In the genomic region with DNA sequence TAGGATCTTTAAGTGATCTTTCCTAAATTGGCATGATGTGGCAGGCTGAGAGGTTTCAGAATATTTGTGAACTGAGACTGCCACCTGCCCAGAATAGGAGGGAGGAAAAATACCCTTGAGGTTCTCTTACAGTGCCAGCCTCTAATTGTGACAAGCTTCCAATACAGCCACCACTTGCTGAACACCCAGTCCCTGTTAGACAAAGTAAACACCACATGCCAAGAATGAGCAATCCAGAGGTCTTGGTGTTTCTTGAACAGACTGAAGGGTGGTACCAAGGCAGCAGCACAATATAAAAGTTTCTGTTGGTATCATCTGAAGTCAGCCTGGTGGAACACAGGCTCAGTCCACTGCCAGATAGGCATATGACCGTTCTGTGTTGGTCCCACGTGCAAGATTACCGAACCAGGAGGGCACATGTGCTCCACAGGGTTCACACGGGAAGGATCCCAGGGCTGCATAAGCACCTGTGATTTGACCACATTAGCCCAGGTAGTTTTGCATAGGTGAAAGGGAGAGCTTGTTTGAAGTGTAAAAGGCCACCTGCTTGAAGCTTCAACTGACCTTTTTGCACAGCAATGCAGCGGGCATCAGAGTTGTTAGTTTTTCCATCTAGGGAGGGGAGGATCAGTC, we compare ENCODE assay signal across 24 mouse cellular contexts. TPM values are rescaled to one million over a fixed set of nuclear protein-coding genes. Genes with fewer than 3 reads are reported as not detected.
A peak's percentile ranks its signal among the peaks of the same experiment; 100 is the strongest.
DNase-seq lines count a peak whose midpoint lies in the region; ATAC-seq and TF ChIP-seq lines count a peak whose summit lies in the region.
"Had no signal": no experiment of that assay in that cellular context is flagged by ENCODE, and none has a peak within 500 bp of the region (broad histone marks: within the 10 kb centered on the region; RNA-seq: fewer than 3 reads in every experiment).

No protein-coding gene starts in this region.

- H3K4me2 ChIP-seq in embryonic facial prominence, embryonic 12.5 days (replicated peaks), result no peak overlapping the region
- H3K4me2 ChIP-seq in midbrain, embryonic 13.5 days (replicated peaks), result no peak overlapping the region
- no peak overlapping the region for H3K4me2 ChIP-seq in midbrain, postnatal 0 days (ENCODE audit: low read depth, low read length, poor library complexity, severe bottlenecking)
- no peak overlapping the region for H3K4me2 ChIP-seq in hindbrain, embryonic 13.5 days
- no peak overlapping the region for H3K4me2 ChIP-seq in midbrain, embryonic 16.5 days (ENCODE audit: low read length)
- no peak overlapping the region for H3K4me2 ChIP-seq in lung, postnatal 0 days (replicated peaks; ENCODE audit: low read depth, low read length)
- H3K4me2 ChIP-seq: embryonic facial prominence, embryonic 15.5 days; heart, embryonic 11.5 days; limb, embryonic 15.5 days; stomach, embryonic 15.5 days had no signal

- TF ChIP-seq CTCF in midbrain, postnatal 0 days (IDR thresholded peaks at IDR 0.05), result no peak
- no peak for TF ChIP-seq CTCF in lung, postnatal 0 days (IDR thresholded peaks at IDR 0.05)

- no peak overlapping the region for H3K4me3 ChIP-seq in embryonic facial prominence, embryonic 12.5 days
- no peak overlapping the region for H3K4me3 ChIP-seq in embryonic facial prominence, embryonic 10.5 days
- no peak overlapping the region for H3K4me3 ChIP-seq in midbrain, embryonic 13.5 days (replicated peaks)
- H3K4me3 ChIP-seq in midbrain, postnatal 0 days (ENCODE audit: low read depth, low read length), result no peak overlapping the region
- H3K4me3 ChIP-seq in hindbrain, embryonic 13.5 days, result no peak overlapping the region
- no peak overlapping the region for H3K4me3 ChIP-seq in midbrain, embryonic 16.5 days (ENCODE audit: low read depth, low read length)
- no peak overlapping the region for H3K4me3 ChIP-seq in lung, postnatal 0 days (ENCODE audit: low read depth, low read length)
- H3K4me3 ChIP-seq: embryonic facial prominence, embryonic 15.5 days; limb, embryonic 15.5 days; megakaryocyte, embryonic 14.5 days; stomach, embryonic 15.5 days had no signal

- DNase-seq in embryonic facial prominence, embryonic 10.5 days (ENCODE audit: low spot score), result no peak
- no peak for DNase-seq in midbrain, postnatal 0 days (ENCODE audit: low spot score)
- DNase-seq in gastrocnemius, adult 18-20 months (ENCODE audit: low spot score), result no peak
- DNase-seq in lung, postnatal 0 days (ENCODE audit: low spot score), result no peak
- DNase-seq: adrenal gland, postnatal 14 days; cerebellum, adult 9-11 months; heart, postnatal 10 days; kidney, adult 18-20 months; kidney, postnatal 10 days; lung, postnatal 14 days; right cerebral cortex, postnatal 14 days; spleen, adult 18-20 months; thymus, adult 18-20 months had no signal

- no peaks in the 10 kb centered on the region for H3K4me1 ChIP-seq in embryonic facial prominence, embryonic 12.5 days
- no peaks in the 10 kb centered on the region for H3K4me1 ChIP-seq in embryonic facial prominence, embryonic 10.5 days
- no peaks in the 10 kb centered on the region for H3K4me1 ChIP-seq in midbrain, embryonic 13.5 days (replicated peaks)
- H3K4me1 ChIP-seq in midbrain, postnatal 0 days (ENCODE audit: insufficient read depth, low read length), result no peaks in the 10 kb centered on the region
- H3K4me1 ChIP-seq in hindbrain, embryonic 13.5 days (replicated peaks), result no peaks in the 10 kb centered on the region
- no peaks in the 10 kb centered on the region for H3K4me1 ChIP-seq in midbrain, embryonic 16.5 days (ENCODE audit: control insufficient read depth, insufficient read depth, low read length)
- no peaks in the 10 kb centered on the region for H3K4me1 ChIP-seq in lung, postnatal 0 days (ENCODE audit: insufficient read depth, low read depth, low read length)
- H3K4me1 ChIP-seq: embryonic facial prominence, embryonic 15.5 days; limb, embryonic 15.5 days; stomach, embryonic 15.5 days had no signal

- peak; percentile 6; the same call in 1 of the 2 replicates for ATAC-seq in embryonic facial prominence, embryonic 12.5 days (ENCODE audit: insufficient number of reproducible peaks, insufficient read depth, low FRiP score, low TSS enrichment)
- ATAC-seq in midbrain, embryonic 13.5 days, result peak; percentile 55
- no peak for ATAC-seq in midbrain, postnatal 0 days (ENCODE audit: low FRiP score)
- ATAC-seq in hindbrain, embryonic 13.5 days (ENCODE audit: low FRiP score), result peak; percentile 53; the same call in 1 of the 2 replicates
- peak; percentile 37; the same call in 1 of the 2 replicates for ATAC-seq in midbrain, embryonic 16.5 days
- ATAC-seq in lung, postnatal 0 days, result no peak
- ATAC-seq: activated CD4-positive, CD25-positive, alpha-beta regulatory T cell, adult 4 months; CD4-positive, CD25-positive, alpha-beta regulatory T cell, adult 4 months had no signal

- H3K27me3 ChIP-seq in embryonic facial prominence, embryonic 12.5 days, result no peaks in the 10 kb centered on the region
- H3K27me3 ChIP-seq in embryonic facial prominence, embryonic 10.5 days (replicated peaks; ENCODE audit: low read depth, poor library complexity, severe bottlenecking), result no peaks in the 10 kb centered on the region
- no peaks in the 10 kb centered on the region for H3K27me3 ChIP-seq in midbrain, embryonic 13.5 days
- no peaks in the 10 kb centered on the region for H3K27me3 ChIP-seq in midbrain, postnatal 0 days (ENCODE audit: insufficient read depth, low read length)
- no peaks in the 10 kb centered on the region for H3K27me3 ChIP-seq in hindbrain, embryonic 13.5 days
- no peaks in the 10 kb centered on the region for H3K27me3 ChIP-seq in midbrain, embryonic 16.5 days (ENCODE audit: control insufficient read depth, insufficient read depth, low read depth, low read length)
- H3K27me3 ChIP-seq in lung, postnatal 0 days (replicated peaks; ENCODE audit: insufficient read depth, low read length), result no peaks in the 10 kb centered on the region
- H3K27me3 ChIP-seq: embryonic facial prominence, embryonic 15.5 days; limb, embryonic 15.5 days; megakaryocyte, embryonic 14.5 days; stomach, embryonic 15.5 days had no signal

- H3K27ac ChIP-seq in embryonic facial prominence, embryonic 12.5 days, result no peak overlapping the region
- H3K27ac ChIP-seq in embryonic facial prominence, embryonic 10.5 days (replicated peaks), result no peak overlapping the region
- no peak overlapping the region for H3K27ac ChIP-seq in midbrain, embryonic 13.5 days
- no peak overlapping the region for H3K27ac ChIP-seq in midbrain, postnatal 0 days (ENCODE audit: low read depth, low read length)
- H3K27ac ChIP-seq in hindbrain, embryonic 13.5 days, result no peak overlapping the region
- H3K27ac ChIP-seq in midbrain, embryonic 16.5 days (ENCODE audit: low read length), result no peak overlapping the region
- H3K27ac ChIP-seq in lung, postnatal 0 days (ENCODE audit: low read length), result no peak overlapping the region
- H3K27ac ChIP-seq: embryonic facial prominence, embryonic 15.5 days; limb, embryonic 15.5 days; stomach, embryonic 15.5 days had no signal

- WGBS in embryonic facial prominence, embryonic 12.5 days, result 94% methylated on average over 5 of the region's 5 CpGs
- WGBS in embryonic facial prominence, embryonic 10.5 days, result 97% methylated on average over 5 of the region's 5 CpGs
- 95% methylated on average over 5 of the region's 5 CpGs for WGBS in midbrain, embryonic 13.5 days
- WGBS in midbrain, postnatal 0 days, result 93% methylated on average over 5 of the region's 5 CpGs
- 96% methylated on average over 5 of the region's 5 CpGs for WGBS in hindbrain, embryonic 13.5 days
- 96% methylated on average over 5 of the region's 5 CpGs for WGBS in midbrain, embryonic 16.5 days
- WGBS in lung, postnatal 0 days, result 94% methylated on average over 5 of the region's 5 CpGs

- peaks cover 44% of the 10 kb centered on the region for H3K9me3 ChIP-seq in embryonic facial prominence, embryonic 12.5 days
- peaks cover 65% of the 10 kb centered on the region for H3K9me3 ChIP-seq in embryonic facial prominence, embryonic 10.5 days
- H3K9me3 ChIP-seq in midbrain, embryonic 13.5 days, result peaks cover 33% of the 10 kb centered on the region
- no peaks in the 10 kb centered on the region for H3K9me3 ChIP-seq in midbrain, postnatal 0 days (ENCODE audit: low read length)
- peaks cover 53% of the 10 kb centered on the region for H3K9me3 ChIP-seq in hindbrain, embryonic 13.5 days
- peaks cover 20% of the 10 kb centered on the region for H3K9me3 ChIP-seq in midbrain, embryonic 16.5 days (replicated peaks; ENCODE audit: control insufficient read depth, low read length, poor library complexity, severe bottlenecking)
- peaks cover 23% of the 10 kb centered on the region for H3K9me3 ChIP-seq in lung, postnatal 0 days (ENCODE audit: low read length)

- no peak for TF ChIP-seq EP300 in lung, postnatal 0 days (IDR thresholded peaks at IDR 0.05)

- peaks cover 47% of the 10 kb centered on the region for H3K36me3 ChIP-seq in embryonic facial prominence, embryonic 12.5 days
- H3K36me3 ChIP-seq in embryonic facial prominence, embryonic 10.5 days (replicated peaks), result peaks cover 59% of the 10 kb centered on the region
- peaks cover 52% of the 10 kb centered on the region for H3K36me3 ChIP-seq in midbrain, embryonic 13.5 days
- H3K36me3 ChIP-seq in midbrain, postnatal 0 days (ENCODE audit: insufficient read depth, low read length), result peaks cover 34% of the 10 kb centered on the region
- H3K36me3 ChIP-seq in hindbrain, embryonic 13.5 days, result peaks cover 56% of the 10 kb centered on the region
- H3K36me3 ChIP-seq in midbrain, embryonic 16.5 days (ENCODE audit: control insufficient read depth, insufficient read depth, low read length), result peaks cover 44% of the 10 kb centered on the region
- peaks cover 27% of the 10 kb centered on the region for H3K36me3 ChIP-seq in lung, postnatal 0 days (ENCODE audit: insufficient read depth, low read length)

- H3K9ac ChIP-seq in embryonic facial prominence, embryonic 12.5 days, result no peak overlapping the region
- no peak overlapping the region for H3K9ac ChIP-seq in midbrain, embryonic 13.5 days (replicated peaks)
- no peak overlapping the region for H3K9ac ChIP-seq in midbrain, postnatal 0 days (replicated peaks; ENCODE audit: low read length, poor library complexity, severe bottlenecking)
- no peak overlapping the region for H3K9ac ChIP-seq in hindbrain, embryonic 13.5 days
- no peak overlapping the region for H3K9ac ChIP-seq in midbrain, embryonic 16.5 days (ENCODE audit: low read depth, low read length)
- no peak overlapping the region for H3K9ac ChIP-seq in lung, postnatal 0 days (replicated peaks; ENCODE audit: low read depth)
- H3K9ac ChIP-seq: embryonic facial prominence, embryonic 15.5 days; limb, embryonic 15.5 days; stomach, embryonic 15.5 days had no signal

RNA-seq across cellular contexts. Expression of a gene that starts 14.2 kb away (rescaled TPM):
- polyA plus RNA-seq in embryonic facial prominence, embryonic 12.5 days (2016; fragmentation: Nextera tagmentation; extraction: Ambion mirVana), result 61.1 and 62.5 TPM in 2 replicates
- polyA plus RNA-seq in embryonic facial prominence, embryonic 10.5 days (2016; fragmentation: Nextera tagmentation; extraction: Ambion mirVana), result 61.0 and 65.0 TPM in 2 replicates
- polyA plus RNA-seq in midbrain, embryonic 13.5 days (2015; fragmentation: Nextera tagmentation; extraction: Ambion mirVana), result 66.5 and 71.3 TPM in 2 replicates
- 32.1 and 37.9 TPM in 2 replicates for total RNA-seq in midbrain, postnatal 0 days (2014; rRNA removed)
- polyA plus RNA-seq in midbrain, postnatal 0 days (2015; fragmentation: Nextera tagmentation; extraction: Ambion mirVana), result 33.5 and 37.1 TPM in 2 replicates
- polyA plus RNA-seq in hindbrain, embryonic 13.5 days (2015; fragmentation: Nextera tagmentation; extraction: Ambion mirVana), result 56.0 and 59.3 TPM in 2 replicates
- polyA plus RNA-seq in midbrain, embryonic 16.5 days (2015; fragmentation: Nextera tagmentation; extraction: Ambion mirVana), result 55.0 and 57.7 TPM in 2 replicates
- 10 to 100 TPM; 22.5 to 27.7 TPM for total RNA-seq in gastrocnemius, adult 18-20 months (2021)
- polyA plus RNA-seq in lung, postnatal 0 days (2015; fragmentation: Nextera tagmentation; extraction: Ambion mirVana), result 26.9 and 28.2 TPM in 2 replicates

RNA-seq across cellular contexts. Expression of a gene that starts 15.8 kb away (rescaled TPM):
- 2.1 and 2.2 TPM in 2 replicates for polyA plus RNA-seq in embryonic facial prominence, embryonic 12.5 days (2016; fragmentation: Nextera tagmentation; extraction: Ambion mirVana)
- polyA plus RNA-seq in embryonic facial prominence, embryonic 10.5 days (2016; fragmentation: Nextera tagmentation; extraction: Ambion mirVana), result 1.7 and 2.2 TPM in 2 replicates
- polyA plus RNA-seq in midbrain, embryonic 13.5 days (2015; fragmentation: Nextera tagmentation; extraction: Ambion mirVana), result 0.89 and 1.3 TPM in 2 replicates
- total RNA-seq in midbrain, postnatal 0 days (2014; rRNA removed), result 2.5 and 3.9 TPM in 2 replicates
- 0.95 and 1.2 TPM in 2 replicates for polyA plus RNA-seq in midbrain, postnatal 0 days (2015; fragmentation: Nextera tagmentation; extraction: Ambion mirVana)
- 0.51 and 0.53 TPM in 2 replicates for polyA plus RNA-seq in hindbrain, embryonic 13.5 days (2015; fragmentation: Nextera tagmentation; extraction: Ambion mirVana)
- polyA plus RNA-seq in midbrain, embryonic 16.5 days (2015; fragmentation: Nextera tagmentation; extraction: Ambion mirVana), result 0.61 and 1.3 TPM in 2 replicates
- 1 to 10 TPM in 1 of 2 experiments, under 1 TPM in 1; 0.87 to 1.5 TPM for total RNA-seq in gastrocnemius, adult 18-20 months (2021)
- polyA plus RNA-seq in lung, postnatal 0 days (2015; fragmentation: Nextera tagmentation; extraction: Ambion mirVana), result 4.6 and 4.8 TPM in 2 replicates

Comparison
In these comparisons a context has a peak if more than half of its experiments do, and no peak if none do; other contexts are left out.
1. ATAC-seq: peak in embryonic facial prominence, embryonic 12.5 days (single experiment), midbrain, embryonic 13.5 days (single experiment), hindbrain, embryonic 13.5 days (single experiment) and midbrain, embryonic 16.5 days (single experiment); none in midbrain, postnatal 0 days (single experiment) and lung, postnatal 0 days (single experiment).